25 mouse cellular contexts compared by ENCODE assay signal in the genomic region with DNA sequence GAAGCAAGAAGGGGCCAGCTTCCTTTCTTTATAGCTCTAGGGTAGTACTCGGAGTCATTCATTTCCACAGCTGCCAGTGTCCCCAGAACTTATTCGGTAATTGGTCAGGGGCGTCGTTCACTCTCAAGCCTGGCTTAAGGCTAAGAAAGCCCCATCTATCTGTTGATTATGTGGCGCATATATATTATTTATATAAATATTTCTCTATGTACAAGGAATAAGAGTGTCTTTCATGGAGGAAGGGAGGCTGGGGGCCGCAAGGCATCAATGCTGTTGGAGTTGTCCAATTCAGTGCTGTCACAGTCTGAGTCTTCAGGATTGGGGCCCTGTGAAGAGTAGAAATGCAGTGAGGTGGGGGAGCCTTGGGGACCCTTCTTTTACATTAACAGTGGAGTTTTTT. TPM values are rescaled to one million over a fixed set of nuclear protein-coding genes. Genes with fewer than 3 reads are reported as not detected.
"Had no signal": no experiment of that assay in that cellular context is flagged by ENCODE, and none has a peak within 500 bp of the region (broad histone marks: within the 10 kb centered on the region; RNA-seq: fewer than 3 reads in every experiment).

No protein-coding gene starts in this region.

- DNase-seq: liver, embryonic 13.5 days; liver, postnatal 0 days; lung, adult 2 months; lung, postnatal 14 days; lung, postnatal 36 days; right cerebral cortex, postnatal 14 days; thymus, adult 2 months; thymus, postnatal 25 days; thymus, postnatal 4 days had no signal

- H3K9ac ChIP-seq: liver, embryonic 13.5 days; liver, embryonic 15.5 days; liver, postnatal 0 days; lung, embryonic 15.5 days; midbrain, embryonic 13.5 days; neural tube, embryonic 12.5 days; stomach, embryonic 15.5 days had no signal

- H3K9me3 ChIP-seq: liver, embryonic 13.5 days; liver, embryonic 15.5 days; lung, embryonic 15.5 days; midbrain, embryonic 13.5 days; neural tube, embryonic 12.5 days; stomach, embryonic 15.5 days had no signal

- H3K4me1 ChIP-seq: midbrain, embryonic 13.5 days; neural tube, embryonic 12.5 days; stomach, embryonic 15.5 days had no signal

- ATAC-seq: liver, postnatal 0 days; lung, postnatal 0 days; midbrain, embryonic 13.5 days; midbrain, embryonic 16.5 days had no signal

- H3K27ac ChIP-seq: liver, embryonic 13.5 days; liver, embryonic 15.5 days; lung, embryonic 15.5 days; midbrain, embryonic 13.5 days; neural tube, embryonic 12.5 days; stomach, embryonic 15.5 days; stomach, postnatal 0 days had no signal

- H3K4me2 ChIP-seq: liver, embryonic 11.5 days; liver, embryonic 13.5 days; liver, embryonic 15.5 days; lung, embryonic 15.5 days; midbrain, embryonic 13.5 days; neural tube, embryonic 12.5 days; stomach, embryonic 15.5 days had no signal

- H3K4me3 ChIP-seq: liver, embryonic 13.5 days; liver, embryonic 15.5 days; lung, embryonic 15.5 days; midbrain, embryonic 13.5 days; neural tube, embryonic 12.5 days; stomach, embryonic 15.5 days had no signal

- H3K27me3 ChIP-seq: liver, embryonic 13.5 days; liver, embryonic 15.5 days; lung, embryonic 15.5 days; midbrain, embryonic 13.5 days; neural tube, embryonic 12.5 days; stomach, embryonic 15.5 days had no signal

RNA-seq across cellular contexts. Expression of a gene that starts 3.7 kb away (rescaled TPM):
- total RNA-seq: megakaryocyte, adult 5-6 weeks; megakaryocyte-erythroid progenitor cell, adult 5-6 weeks; neutrophil, adult 5-6 weeks had no signal
- polyA plus RNA-seq: liver, embryonic 11.5 days; liver, embryonic 13.5 days; liver, embryonic 15.5 days; liver, postnatal 0 days; lung, adult 2 months; lung, embryonic 15.5 days; lung, postnatal 0 days; midbrain, embryonic 16.5 days; neural tube, embryonic 12.5 days; neural tube, embryonic 14.5 days; spleen, adult 2 months; stomach, postnatal 0 days; testis, adult 2 months; thymus, adult 2 months; urinary bladder, adult 2 months had no signal
